In genomic region chr14:54553454-54553974, GRCm38 (mm10) we compare ENCODE assay signal across 8 mouse cellular contexts. TPM values are rescaled to one million over a fixed set of nuclear protein-coding genes. Genes with fewer than 3 reads are reported as not detected.
DNase-seq lines count a peak whose midpoint lies in the region; ATAC-seq lines count a peak whose summit lies in the region.

No protein-coding gene starts in this region.

- DNase-seq in heart, postnatal 10 days = no peak
- peak; percentile 68 for DNase-seq in NIH3T3 (ENCODE audit: low read depth)
- DNase-seq in urinary bladder, adult 18-20 months (ENCODE audit: low spot score in 2 of 2) = no peak
- DNase-seq in urinary bladder, postnatal 25 days (ENCODE audit: low spot score) = no peak

- no peak for ATAC-seq in heart, embryonic 14.5 days (ENCODE audit: insufficient number of reproducible peaks, insufficient read depth, low FRiP score, low read depth)
- no peak for ATAC-seq in forebrain, embryonic 15.5 days (replicated peaks)
- no peak for ATAC-seq in limb, embryonic 12.5 days (ENCODE audit: insufficient number of reproducible peaks, insufficient read depth, low FRiP score, low TSS enrichment, low read depth)
- peak; percentile 7; the same call in 1 of the 2 replicates for ATAC-seq in neural tube, embryonic 12.5 days (ENCODE audit: low FRiP score, low read depth)

- H3K4me1 ChIP-seq in heart, embryonic 14.5 days (ENCODE audit: control insufficient read depth in 2 of 2, insufficient read depth in 2 of 2, low read length in 2 of 2) = peaks cover 2 to 5% of the 10 kb centered on the region in 2 experiments; a peak in 3 of 4 replicates
- peaks cover 10% of the 10 kb centered on the region for H3K4me1 ChIP-seq in forebrain, embryonic 15.5 days
- peaks cover 7% of the 10 kb centered on the region for H3K4me1 ChIP-seq in limb, embryonic 12.5 days (replicated peaks)
- H3K4me1 ChIP-seq in neural tube, embryonic 12.5 days = peaks cover 8% of the 10 kb centered on the region; the same call in 1 of the 2 replicates

- H3K36me3 ChIP-seq in heart, embryonic 14.5 days (ENCODE audit: control insufficient read depth, insufficient read depth, low read length) = peaks cover 36% of the 10 kb centered on the region
- peaks cover 13% of the 10 kb centered on the region for H3K36me3 ChIP-seq in forebrain, embryonic 15.5 days
- H3K36me3 ChIP-seq in limb, embryonic 12.5 days = peaks cover 22% of the 10 kb centered on the region
- H3K36me3 ChIP-seq in neural tube, embryonic 12.5 days = peaks cover 15% of the 10 kb centered on the region

- H3K4me2 ChIP-seq in heart, embryonic 14.5 days (ENCODE audit: low read length) = peak overlapping the region; percentile 96
- H3K4me2 ChIP-seq in forebrain, embryonic 15.5 days (replicated peaks) = peak overlapping the region; percentile 83
- peak overlapping the region; percentile 72 for H3K4me2 ChIP-seq in limb, embryonic 12.5 days
- peak overlapping the region; percentile 83 for H3K4me2 ChIP-seq in neural tube, embryonic 12.5 days (replicated peaks)

- peak overlapping the region; percentile 95 to 97 for H3K27ac ChIP-seq in heart, embryonic 14.5 days (replicated peaks in 1 of 2; ENCODE audit: control insufficient read depth in 1 of 2, insufficient read depth in 1 of 2, low read depth in 2 of 2, low read length in 2 of 2)
- peak overlapping the region; percentile 42; the same call in 1 of the 2 replicates for H3K27ac ChIP-seq in forebrain, embryonic 15.5 days (replicated peaks)
- H3K27ac ChIP-seq in limb, embryonic 12.5 days = peak overlapping the region; percentile 92
- H3K27ac ChIP-seq in neural tube, embryonic 12.5 days = peak overlapping the region; percentile 18; the same call in 1 of the 2 replicates

- 7% methylated on average over 21 of the region's 21 CpGs for WGBS in heart, embryonic 14.5 days
- 1% methylated on average over 21 of the region's 21 CpGs for WGBS in forebrain, embryonic 15.5 days
- 2% methylated on average over 21 of the region's 21 CpGs for WGBS in limb, embryonic 12.5 days
- 2% methylated on average over 21 of the region's 21 CpGs for WGBS in neural tube, embryonic 12.5 days

- H3K9ac ChIP-seq in heart, embryonic 14.5 days (ENCODE audit: low read length) = peak overlapping the region; percentile 88
- H3K9ac ChIP-seq in forebrain, embryonic 15.5 days (replicated peaks) = peak overlapping the region; percentile 52
- H3K9ac ChIP-seq in limb, embryonic 12.5 days (replicated peaks) = peak overlapping the region; percentile 80
- peak overlapping the region; percentile 60 for H3K9ac ChIP-seq in neural tube, embryonic 12.5 days

- H3K4me3 ChIP-seq in heart, embryonic 14.5 days (ENCODE audit: control insufficient read depth in 1 of 2, insufficient read depth in 1 of 2, low read depth in 1 of 2, low read length in 2 of 2) = peak overlapping the region; percentile 65 to 87
- peak overlapping the region; percentile 50 for H3K4me3 ChIP-seq in forebrain, embryonic 15.5 days
- H3K4me3 ChIP-seq in limb, embryonic 12.5 days (replicated peaks) = peak overlapping the region; percentile 61
- peak overlapping the region; percentile 42 for H3K4me3 ChIP-seq in neural tube, embryonic 12.5 days

- intact Hi-C loops in heart, postnatal 10 days (cut with DNase I) = no loop called here

- no peaks in the 10 kb centered on the region for H3K27me3 ChIP-seq in heart, embryonic 14.5 days (ENCODE audit: control insufficient read depth, insufficient read depth, low read length)
- no peaks in the 10 kb centered on the region for H3K27me3 ChIP-seq in forebrain, embryonic 15.5 days
- no peaks in the 10 kb centered on the region for H3K27me3 ChIP-seq in limb, embryonic 12.5 days
- H3K27me3 ChIP-seq in neural tube, embryonic 12.5 days (replicated peaks) = no peaks in the 10 kb centered on the region

- H3K9me3 ChIP-seq in heart, embryonic 14.5 days (ENCODE audit: control insufficient read depth, low read length) = no peaks in the 10 kb centered on the region
- no peaks in the 10 kb centered on the region for H3K9me3 ChIP-seq in forebrain, embryonic 15.5 days
- no peaks in the 10 kb centered on the region; the same call in 1 of the 2 replicates for H3K9me3 ChIP-seq in limb, embryonic 12.5 days
- H3K9me3 ChIP-seq in neural tube, embryonic 12.5 days = no peaks in the 10 kb centered on the region

RNA-seq across cellular contexts. Expression of gene Haus4, which starts 0.9 kb away (rescaled TPM):
- polyA plus RNA-seq in heart, embryonic 14.5 days (2014; fragmentation: Nextera tagmentation; extraction: Ambion mirVana) = 36.1 and 36.3 TPM in 2 replicates
- 10 to 100 TPM; 15.0 to 15.8 TPM for total RNA-seq in heart, postnatal 10 days (2021)
- polyA plus RNA-seq in forebrain, embryonic 15.5 days (2015; fragmentation: Nextera tagmentation; extraction: Ambion mirVana) = 29.6 and 31.6 TPM in 2 replicates
- 54.5 and 58.1 TPM in 2 replicates for polyA plus RNA-seq in limb, embryonic 12.5 days (2016; fragmentation: Nextera tagmentation; extraction: Ambion mirVana)
- 32.1 and 37.9 TPM in 2 replicates for polyA plus RNA-seq in neural tube, embryonic 12.5 days (2016; fragmentation: Nextera tagmentation; extraction: Ambion mirVana)

RNA-seq across cellular contexts. Expression of gene Ajuba, which starts 23.8 kb away (rescaled TPM):
- polyA plus RNA-seq in heart, embryonic 14.5 days (2014; fragmentation: Nextera tagmentation; extraction: Ambion mirVana) = 22.4 and 25.4 TPM in 2 replicates
- 10 to 100 TPM; 14.5 to 16.0 TPM for total RNA-seq in heart, postnatal 10 days (2021)
- 11.1 and 13.1 TPM in 2 replicates for polyA plus RNA-seq in forebrain, embryonic 15.5 days (2015; fragmentation: Nextera tagmentation; extraction: Ambion mirVana)
- 68.9 and 72.2 TPM in 2 replicates for polyA plus RNA-seq in limb, embryonic 12.5 days (2016; fragmentation: Nextera tagmentation; extraction: Ambion mirVana)
- 32.9 and 36.6 TPM in 2 replicates for polyA plus RNA-seq in neural tube, embryonic 12.5 days (2016; fragmentation: Nextera tagmentation; extraction: Ambion mirVana)

RNA-seq across cellular contexts. Expression of gene Prmt5, which starts 36.2 kb away (rescaled TPM):
- polyA plus RNA-seq in heart, embryonic 14.5 days (2014; fragmentation: Nextera tagmentation; extraction: Ambion mirVana) = 55.9 and 56.0 TPM in 2 replicates
- 10 to 100 TPM; 32.9 to 38.2 TPM for total RNA-seq in heart, postnatal 10 days (2021)
- polyA plus RNA-seq in forebrain, embryonic 15.5 days (2015; fragmentation: Nextera tagmentation; extraction: Ambion mirVana) = 101 and 102 TPM in 2 replicates
- 105 and 106 TPM in 2 replicates for polyA plus RNA-seq in limb, embryonic 12.5 days (2016; fragmentation: Nextera tagmentation; extraction: Ambion mirVana)
- 102 and 105 TPM in 2 replicates for polyA plus RNA-seq in neural tube, embryonic 12.5 days (2016; fragmentation: Nextera tagmentation; extraction: Ambion mirVana)

RNA-seq across cellular contexts. Expression of gene 4931414P19Rik, which starts 52.3 kb away (rescaled TPM):
- 4.7 and 7.1 TPM in 2 replicates for polyA plus RNA-seq in heart, embryonic 14.5 days (2014; fragmentation: Nextera tagmentation; extraction: Ambion mirVana)
- 1 to 10 TPM; 4.2 to 4.9 TPM for total RNA-seq in heart, postnatal 10 days (2021)
- 8.0 and 8.9 TPM in 2 replicates for polyA plus RNA-seq in forebrain, embryonic 15.5 days (2015; fragmentation: Nextera tagmentation; extraction: Ambion mirVana)
- 9.7 and 10.7 TPM in 2 replicates for polyA plus RNA-seq in limb, embryonic 12.5 days (2016; fragmentation: Nextera tagmentation; extraction: Ambion mirVana)
- 8.4 and 8.6 TPM in 2 replicates for polyA plus RNA-seq in neural tube, embryonic 12.5 days (2016; fragmentation: Nextera tagmentation; extraction: Ambion mirVana)

Comparison
In these comparisons a context has a peak if more than half of its experiments do, and no peak if none do; other contexts are left out.
1. H3K27ac ChIP-seq: peak in every context shown above with its lines; median percentile 96 in heart, embryonic 14.5 days; 92 in limb, embryonic 12.5 days; 42 in forebrain, embryonic 15.5 days; 18 in neural tube, embryonic 12.5 days.